Mouse (Mus musculus) liver, adult 2 months (tissue): ENCODE data around the gene Gm6096. TPM values are rescaled to one million over a fixed set of nuclear protein-coding genes. Genes with fewer than 3 reads are reported as not detected.

Experiments
- DNase-seq: peaks from one replicate; pipeline ENCODE4 v3.0.0-alpha.2; 2011; ENCODE audit warnings: low read depth, low spot score; ENCODE audit errors: extremely low read depth
- H3K27ac ChIP-seq: fragments of 200-500 bp; replicated peaks from 2 replicates; pipeline ENCODE4 v1.5.1; 2012; ENCODE audit warnings: low read depth, mild to moderate bottlenecking, control low read depth, inconsistent platforms, low read length; ENCODE audit not compliant: insufficient read depth
- H3K27me3 ChIP-seq: fragments of 200-500 bp; 2 replicates; pipeline ENCODE4 v1.6.1; 2012; ENCODE audit warnings: mild to moderate bottlenecking, moderate library complexity, low read length, inconsistent platforms; ENCODE audit not compliant: control insufficient read depth, insufficient read depth
- H3K36me3 ChIP-seq: fragments of 200-500 bp; 2 replicates; pipeline ENCODE4 v1.6.1; 2012; ENCODE audit warnings: low read length, inconsistent platforms; ENCODE audit not compliant: control insufficient read depth, insufficient read depth
- H3K4me1 ChIP-seq: fragments of 200-500 bp; 2 replicates; pipeline ENCODE4 v1.6.1; 2011; ENCODE audit warnings: low read length; ENCODE audit not compliant: control insufficient read depth, insufficient read depth
- H3K4me3 ChIP-seq: fragments of 200-500 bp; 2 replicates; pipeline ENCODE4 v1.5.1; 2011; ENCODE audit warnings: low read depth, mild to moderate bottlenecking, control low read depth, low read length, moderate library complexity; ENCODE audit not compliant: insufficient read depth
- H3K79me2 ChIP-seq: fragments of 200-500 bp; 2 replicates; pipeline ENCODE4 v1.6.1; 2012; ENCODE audit warnings: inconsistent platforms, mild to moderate bottlenecking, low read length, moderate library complexity; ENCODE audit not compliant: control insufficient read depth, insufficient read depth
- H3K9ac ChIP-seq: fragments of 200-500 bp; 2 replicates; pipeline ENCODE4 v1.6.1; 2012; ENCODE audit warnings: low read depth, mild to moderate bottlenecking, control low read depth, inconsistent platforms, low read length
- CTCF ChIP-seq: fragments of 200-500 bp; IDR thresholded peaks from 2 replicates; pipeline ENCODE4 v1.5.1; 2011; ENCODE audit warnings: low read depth, low read length, control low read depth
- POLR2A ChIP-seq: fragments of 200-500 bp; IDR thresholded peaks from 2 replicates; pipeline ENCODE4 v1.6.1; 2011; ENCODE audit warnings: low read length, control low read depth; ENCODE audit not compliant: insufficient read depth; ENCODE audit errors: extremely low read depth
- WGBS: fragments of 180-500 bp; shearing (Covaris S2); methylation state at CpG from one replicate; pipeline ENCODE4 v1.1.7; 2018; 5-methylcytosine and 5-hydroxymethylcytosine counted together
- polyA plus RNA-seq: library from polyadenylated mRNA; depleted of rRNA; stranded (reverse); fragments of >200 nt; gene quantifications from 2 replicates; pipeline ENCODE4 v1.2.3, GENCODE M21; 2012
- total RNA-seq: library from RNA; depleted of rRNA; stranded (reverse); fragments of >200 nt; gene quantifications from 2 replicates; pipeline ENCODE4 v1.2.3, GENCODE M21; 2014

Gene Gm6096
- total and polyA plus RNA-seq, 2 experiments: not detected

DNA sequence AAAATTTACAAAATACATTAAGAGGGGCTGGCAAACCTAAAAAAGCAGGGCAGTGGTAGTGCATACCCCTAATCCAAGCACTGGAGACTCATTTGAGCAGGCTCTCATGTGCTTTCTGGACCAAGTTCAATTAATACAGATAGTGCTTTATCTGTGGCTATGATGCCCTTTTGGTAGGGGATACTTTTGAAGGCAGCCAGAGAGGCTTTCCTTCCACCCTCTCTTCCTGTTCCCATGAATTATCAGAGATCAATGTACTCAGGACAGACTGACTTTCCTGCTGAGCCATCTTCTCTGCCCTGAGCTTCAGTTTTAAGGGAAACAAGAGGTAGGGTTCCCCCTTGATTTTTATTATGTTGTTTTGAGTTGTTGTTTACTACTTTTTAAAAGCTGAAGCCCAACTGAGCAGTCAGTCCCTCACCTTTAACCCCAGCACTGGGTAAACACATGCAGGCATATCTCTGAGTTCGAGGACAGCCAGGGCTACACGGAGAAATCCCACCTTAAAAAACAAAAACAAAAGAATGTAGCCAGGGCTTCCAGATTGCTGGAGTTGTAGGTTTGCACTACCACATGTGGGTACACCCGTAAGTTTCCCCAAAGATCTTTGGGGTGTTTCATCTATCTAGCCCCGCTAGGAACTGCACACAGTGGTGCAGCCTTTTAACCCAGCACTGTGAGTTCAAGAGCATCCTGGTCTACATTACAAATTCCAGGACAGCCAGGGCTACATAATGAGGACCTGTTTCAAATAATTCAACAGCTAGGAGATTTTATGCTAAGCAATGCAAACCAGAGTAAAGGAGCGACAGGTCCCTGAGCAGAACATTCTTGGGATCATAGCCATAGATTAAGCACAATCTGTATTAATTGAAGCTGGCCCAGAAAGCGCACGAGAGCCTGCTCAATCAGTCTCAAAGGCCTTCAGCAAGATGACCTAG, 17.8 kb upstream of the Gm6096 start:
- TF ChIP-seq CTCF: no peak
- no peak for TF ChIP-seq POLR2A
- H3K79me2 ChIP-seq: peaks cover 12% of the 10 kb centered on the region; the same call in 1 of the 2 replicates
- H3K27me3 ChIP-seq: no peaks in the 10 kb centered on the region
- peaks cover 5% of the 10 kb centered on the region; the same call in 1 of the 2 replicates for H3K36me3 ChIP-seq
- 32% methylated on average over 7 of the region's 7 CpGs for WGBS
- H3K27ac ChIP-seq: peak overlapping the region; percentile 93
- peak; percentile 38 for DNase-seq
- peak overlapping the region; percentile 83 for H3K9ac ChIP-seq
- peaks cover 22% of the 10 kb centered on the region for H3K4me1 ChIP-seq
- peak overlapping the region; percentile 69 for H3K4me3 ChIP-seq

DNA sequence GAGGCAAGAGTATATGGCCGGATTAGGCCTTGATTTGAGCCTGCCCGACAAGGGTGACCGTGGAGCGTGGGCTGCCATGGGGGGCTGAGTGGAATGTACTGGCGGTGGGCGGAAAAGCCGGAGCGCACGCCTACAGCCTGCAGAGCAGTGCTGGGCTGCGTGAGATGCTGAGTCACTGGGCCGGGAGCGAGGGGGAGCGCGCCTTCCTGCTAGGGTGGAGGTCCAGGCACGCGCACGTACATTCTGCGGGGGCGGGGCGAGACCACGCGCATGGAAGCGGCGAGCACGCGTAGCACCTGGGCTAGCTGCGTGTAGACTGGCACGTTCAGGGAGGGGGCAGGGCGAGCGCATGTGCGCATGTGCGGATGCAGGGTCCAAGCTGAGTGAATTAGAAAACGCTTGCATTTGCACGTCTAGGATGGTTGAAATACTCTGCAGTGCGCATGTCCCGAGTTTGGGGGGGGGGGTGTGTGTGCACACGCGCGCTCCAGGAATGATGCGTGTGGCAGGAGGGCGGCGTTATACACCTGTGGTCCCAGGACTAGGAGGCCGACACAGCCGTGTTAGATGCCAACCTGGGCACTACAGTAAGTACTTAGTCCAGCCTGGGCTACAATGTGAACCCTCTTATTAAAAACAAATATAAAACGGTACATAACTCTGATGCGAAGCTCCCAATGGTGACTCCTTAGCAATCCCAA, 16.8 kb upstream of the Gm6096 start:
- TF ChIP-seq CTCF: no peak
- peak; percentile 84; the same call in 1 of the 2 replicates for TF ChIP-seq POLR2A
- Histone ChIP-seq H3K4me3 (peak overlapping the region; percentile 69), H3K79me2 (peaks cover 9% of the 10 kb centered on the region; the same call in 1 of the 2 replicates), H3K36me3 (peaks cover 10% of the 10 kb centered on the region; the same call in 1 of the 2 replicates), H3K27me3 (no peaks in the 10 kb centered on the region), H3K9ac (peak overlapping the region; percentile 83), H3K4me1 (peaks cover 18% of the 10 kb centered on the region), H3K27ac (peak overlapping the region; percentile 93)
- peak; percentile 92 for DNase-seq
- WGBS: under 1% methylated on average over 46 of the region's 46 CpGs

DNA sequence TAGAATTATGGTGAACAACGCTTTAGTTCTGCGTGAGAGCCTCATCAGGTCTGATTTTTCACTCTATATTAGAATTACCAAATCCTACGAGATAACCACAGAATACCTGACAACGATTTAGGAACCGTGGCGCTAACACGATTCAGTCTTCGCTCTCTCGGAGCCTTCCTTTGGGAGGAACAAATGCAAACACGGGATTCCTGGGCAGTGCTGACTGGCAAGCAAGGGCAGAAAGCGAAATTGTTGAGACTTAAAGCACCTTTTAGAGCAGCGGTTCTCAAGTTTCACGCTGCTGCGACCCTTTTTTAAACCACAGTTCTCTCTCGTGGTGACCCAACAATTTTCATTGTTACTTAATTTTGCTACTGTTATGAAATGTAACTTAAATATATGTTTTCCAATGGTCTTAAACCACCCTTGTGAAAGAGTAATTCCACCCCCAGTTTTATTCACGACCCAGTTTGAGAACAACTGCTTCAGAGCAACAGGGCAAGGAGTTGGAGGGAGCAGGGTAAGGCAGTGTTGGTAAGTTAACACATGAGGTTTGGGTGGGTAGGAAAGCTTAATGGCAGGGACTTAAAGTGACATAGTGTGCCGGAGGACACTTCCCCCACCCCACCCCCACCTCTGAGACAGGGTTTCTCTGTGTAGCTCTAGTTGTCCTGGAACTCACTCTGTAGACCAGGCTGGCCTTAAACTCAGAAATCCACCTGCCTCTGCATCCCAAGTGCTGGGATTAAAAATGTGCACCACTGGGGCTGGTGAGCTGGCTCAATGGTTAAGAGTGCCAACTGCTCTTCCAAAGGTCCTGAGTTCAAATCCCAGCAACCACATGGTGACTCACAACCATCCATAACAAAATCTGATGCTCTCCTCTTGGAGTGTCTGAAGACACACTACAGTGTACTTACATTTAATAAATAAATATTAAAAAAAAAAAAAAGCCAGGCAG, 16.0 kb upstream of the Gm6096 start:
- peak; percentile 15 for DNase-seq
- Histone ChIP-seq H3K36me3 (peaks cover 15% of the 10 kb centered on the region; the same call in 1 of the 2 replicates), H3K27me3 (no peaks in the 10 kb centered on the region), H3K79me2 (peaks cover 1% of the 10 kb centered on the region; the same call in 1 of the 2 replicates), H3K4me1 (peaks cover 13% of the 10 kb centered on the region), H3K4me3 (peak overlapping the region; percentile 69), H3K9ac (peak overlapping the region; percentile 72), H3K27ac (peak overlapping the region; percentile 79)
- WGBS: 4% methylated on average over 17 of the region's 17 CpGs
- TF ChIP-seq CTCF: no peak
- TF ChIP-seq POLR2A: no peak

DNA sequence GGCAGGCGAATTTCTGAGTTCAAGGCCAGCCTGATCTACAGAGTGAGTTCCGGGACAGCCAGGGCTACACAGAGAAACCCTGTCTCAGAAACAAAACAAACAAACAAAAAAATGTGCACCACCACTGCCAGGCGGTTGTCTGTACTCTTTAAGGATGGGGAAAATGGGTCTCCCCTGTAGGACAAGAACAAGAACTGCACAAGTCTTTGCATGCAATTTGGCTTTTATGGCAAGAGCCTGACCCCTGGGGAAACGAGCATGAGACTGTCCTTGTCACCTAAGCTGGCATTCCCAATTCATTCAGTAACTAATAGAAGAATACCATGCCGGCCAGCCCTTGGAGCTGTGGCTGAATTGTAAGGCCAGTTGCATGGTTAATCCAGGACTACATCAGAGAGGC, 15.2 kb upstream of the Gm6096 start:
- Histone ChIP-seq H3K27ac (no peak overlapping the region), H3K4me3 (no peak overlapping the region), H3K79me2 (no peaks in the 10 kb centered on the region), H3K36me3 (peaks cover 20% of the 10 kb centered on the region; the same call in 1 of the 2 replicates), H3K4me1 (peaks cover 13% of the 10 kb centered on the region), H3K9ac (no peak overlapping the region), H3K27me3 (no peaks in the 10 kb centered on the region)
- no peak for DNase-seq
- TF ChIP-seq POLR2A (no peak), CTCF (no peak)
- WGBS: 85% methylated on average over 5 of the region's 5 CpGs

DNA sequence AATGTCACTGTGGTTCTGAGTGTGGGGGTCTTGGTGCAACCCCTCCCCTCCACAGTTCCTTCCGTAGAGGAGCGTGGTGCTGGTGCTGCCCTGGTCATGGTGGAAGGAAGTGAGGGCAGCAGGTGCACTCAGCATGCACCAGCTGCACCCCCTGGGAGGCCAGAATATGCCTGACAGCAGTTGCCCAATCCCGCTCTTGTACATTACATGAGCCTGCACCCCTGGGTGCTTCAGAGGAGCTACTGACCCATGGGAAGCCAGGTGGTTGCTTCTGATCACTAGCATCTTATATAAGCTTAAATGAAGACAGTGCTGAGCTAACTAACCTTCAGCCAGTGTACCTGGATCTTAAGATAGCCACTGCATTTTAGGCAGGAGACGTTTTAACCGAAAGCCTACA, 12.8 kb upstream of the Gm6096 start:
- no peaks in the 10 kb centered on the region for H3K27me3 ChIP-seq
- no peaks in the 10 kb centered on the region for H3K79me2 ChIP-seq
- H3K36me3 ChIP-seq: peaks cover 38% of the 10 kb centered on the region; the same call in 1 of the 2 replicates
- no peak overlapping the region for H3K9ac ChIP-seq
- H3K27ac ChIP-seq: no peak overlapping the region
- WGBS: 94% methylated on average over 5 of the region's 5 CpGs
- H3K4me3 ChIP-seq: no peak overlapping the region
- H3K4me1 ChIP-seq: peaks cover 8% of the 10 kb centered on the region
- no peak for TF ChIP-seq POLR2A
- TF ChIP-seq CTCF: no peak
- DNase-seq: no peak
